Mouse (Mus musculus) stomach, embryonic 16.5 days (tissue): ENCODE measurements around the gene Ptprm. TPM values are rescaled to one million over a fixed set of nuclear protein-coding genes. Genes with fewer than 3 reads are reported as not detected.
A peak's percentile ranks its signal among the peaks of the same experiment; 100 is the strongest.

ENCODE experiments used
- ATAC-seq: fragments of 200-750 bp; cut with Nextera tagmentation; 2 replicates; pipeline ENCODE4 v1.8.0; 2017; ENCODE audit warnings: moderate number of reproducible peaks, moderate TSS enrichment; ENCODE audit not compliant: insufficient read depth, low FRiP score
- H3K27ac ChIP-seq: fragments of 300-500 bp; sonication (generic); 2 replicates; pipeline ENCODE4 v1.5.1; 2014; ENCODE audit warnings: low read length
- H3K27me3 ChIP-seq: fragments of 300-500 bp; sonication (generic); 2 replicates; pipeline ENCODE4 v1.6.1; 2014; ENCODE audit warnings: low read length, control low read depth, mixed read lengths; ENCODE audit not compliant: control insufficient read depth, insufficient read depth
- H3K36me3 ChIP-seq: fragments of 300-500 bp; sonication (generic); 2 replicates; pipeline ENCODE4 v1.6.1; 2014; ENCODE audit warnings: low read length; ENCODE audit not compliant: control insufficient read depth, insufficient read depth
- H3K4me1 ChIP-seq: fragments of 300-500 bp; sonication (generic); 2 replicates; pipeline ENCODE4 v1.6.1; 2014; ENCODE audit warnings: low read length, control low read depth, mixed read lengths; ENCODE audit not compliant: control insufficient read depth, insufficient read depth
- H3K4me2 ChIP-seq: fragments of 300-500 bp; sonication (generic); 2 replicates; pipeline ENCODE4 v1.6.1; 2014; ENCODE audit warnings: low read depth, low read length, mixed read lengths
- H3K4me3 ChIP-seq: fragments of 300-500 bp; sonication (generic); replicated peaks from 2 replicates; pipeline ENCODE4 v1.5.1; 2014; ENCODE audit warnings: mild to moderate bottlenecking, low read length
- H3K9ac ChIP-seq: fragments of 300-500 bp; sonication (generic); 2 replicates; pipeline ENCODE4 v1.6.1; 2014; ENCODE audit warnings: low read length
- H3K9me3 ChIP-seq: fragments of 300-500 bp; sonication (generic); replicated peaks from 2 replicates; pipeline ENCODE4 v1.6.1; 2016; ENCODE audit warnings: low read length, control low read depth; ENCODE audit not compliant: control insufficient read depth
- WGBS: fragments of 180-500 bp; shearing (Covaris S2); extraction: QIAGEN DNeasy Blood & Tissue Kit; methylation state at CpG from one replicate; pipeline ENCODE4 v1.1.7; 2014; 5-methylcytosine and 5-hydroxymethylcytosine counted together
- polyA plus RNA-seq: library from polyadenylated mRNA; unstranded; fragments of >200 nt; fragmentation: Nextera tagmentation; extraction: Ambion mirVana; gene quantifications from 2 replicates; pipeline ENCODE4 v1.2.1, GENCODE M21; 2015

Gene Ptprm
- polyA plus RNA-seq, 1 experiment from 2014 or later = 10.8 TPM

GRCm38 (mm10) chr17:67303326-67304099, 50.7 kb downstream of the Ptprm start:
- no peaks in the 10 kb centered on the region for H3K36me3 ChIP-seq
- WGBS = 69% methylated on average over 18 of the region's 18 CpGs

GRCm38 (mm10) chr17:67302569-67302968, 51.7 kb downstream of the Ptprm start:
- no peak for ATAC-seq
- Histone ChIP-seq H3K9me3 (no peaks in the 10 kb centered on the region), H3K27ac (no peak overlapping the region), H3K9ac (no peak overlapping the region), H3K36me3 (no peaks in the 10 kb centered on the region), H3K4me3 (no peak overlapping the region), H3K4me2 (no peak overlapping the region), H3K4me1 (peaks cover 7% of the 10 kb centered on the region; the same call in 1 of the 2 replicates), H3K27me3 (no peaks in the 10 kb centered on the region)
- 52% methylated on average over 4 of the region's 4 CpGs for WGBS

More at GRCm38 (mm10) chr17:67303326-67304099, 50.7 kb downstream of the Ptprm start:
- Histone ChIP-seq H3K27me3 (no peaks in the 10 kb centered on the region), H3K4me2 (no peak overlapping the region), H3K9me3 (no peaks in the 10 kb centered on the region), H3K4me1 (peaks cover 7% of the 10 kb centered on the region; the same call in 1 of the 2 replicates), H3K27ac (no peak overlapping the region), H3K9ac (no peak overlapping the region), H3K4me3 (no peak overlapping the region)
- ATAC-seq = 0 out of 2 replicates have a peak, but pooled peaks have one; percentile 17

- no peak for ATAC-seq
- no peaks in the 10 kb centered on the region for H3K36me3 ChIP-seq
- WGBS = 76% methylated on average over 4 of the region's 4 CpGs
These were observed 52.2 kb downstream of the Ptprm start for GRCm38 (mm10) chr17:67302074-67302473.

GRCm38 (mm10) chr17:67301367-67301766, 52.9 kb downstream of the Ptprm start:
- Histone ChIP-seq H3K4me3 (no peak overlapping the region), H3K27me3 (no peaks in the 10 kb centered on the region), H3K27ac (no peak overlapping the region), H3K9me3 (no peaks in the 10 kb centered on the region), H3K36me3 (no peaks in the 10 kb centered on the region), H3K4me1 (peaks cover 7% of the 10 kb centered on the region; the same call in 1 of the 2 replicates), H3K9ac (no peak overlapping the region), H3K4me2 (no peak overlapping the region)
- ATAC-seq = no peak
- 93% methylated on average over 4 of the region's 4 CpGs for WGBS

More at GRCm38 (mm10) chr17:67302074-67302473, 52.2 kb downstream of the Ptprm start:
- no peak overlapping the region for H3K4me2 ChIP-seq
- H3K27ac ChIP-seq = no peak overlapping the region
- no peaks in the 10 kb centered on the region for H3K27me3 ChIP-seq
- peaks cover 7% of the 10 kb centered on the region; the same call in 1 of the 2 replicates for H3K4me1 ChIP-seq
- no peak overlapping the region for H3K4me3 ChIP-seq
- no peak overlapping the region for H3K9ac ChIP-seq
- H3K9me3 ChIP-seq = no peaks in the 10 kb centered on the region

- Histone ChIP-seq H3K36me3 (no peaks in the 10 kb centered on the region), H3K4me2 (no peak overlapping the region), H3K4me3 (no peak overlapping the region), H3K9me3 (no peaks in the 10 kb centered on the region), H3K4me1 (no peaks in the 10 kb centered on the region), H3K9ac (no peak overlapping the region), H3K27me3 (no peaks in the 10 kb centered on the region), H3K27ac (no peak overlapping the region)
- no peak for ATAC-seq
- 47% methylated on average over 9 of the region's 9 CpGs for WGBS
These were observed 55.9 kb downstream of the Ptprm start for GRCm38 (mm10) chr17:67298269-67298798.

GRCm38 (mm10) chr17:67296604-67297595, 57.4 kb downstream of the Ptprm start:
- Histone ChIP-seq H3K27me3 (no peaks in the 10 kb centered on the region; the same call in 1 of the 2 replicates), H3K36me3 (no peaks in the 10 kb centered on the region), H3K9ac (no peak overlapping the region), H3K4me2 (no peak overlapping the region), H3K27ac (no peak overlapping the region), H3K9me3 (no peaks in the 10 kb centered on the region), H3K4me1 (no peaks in the 10 kb centered on the region), H3K4me3 (no peak overlapping the region)
- 82% methylated on average over 13 of the region's 13 CpGs for WGBS
- ATAC-seq = no peak

DNA sequence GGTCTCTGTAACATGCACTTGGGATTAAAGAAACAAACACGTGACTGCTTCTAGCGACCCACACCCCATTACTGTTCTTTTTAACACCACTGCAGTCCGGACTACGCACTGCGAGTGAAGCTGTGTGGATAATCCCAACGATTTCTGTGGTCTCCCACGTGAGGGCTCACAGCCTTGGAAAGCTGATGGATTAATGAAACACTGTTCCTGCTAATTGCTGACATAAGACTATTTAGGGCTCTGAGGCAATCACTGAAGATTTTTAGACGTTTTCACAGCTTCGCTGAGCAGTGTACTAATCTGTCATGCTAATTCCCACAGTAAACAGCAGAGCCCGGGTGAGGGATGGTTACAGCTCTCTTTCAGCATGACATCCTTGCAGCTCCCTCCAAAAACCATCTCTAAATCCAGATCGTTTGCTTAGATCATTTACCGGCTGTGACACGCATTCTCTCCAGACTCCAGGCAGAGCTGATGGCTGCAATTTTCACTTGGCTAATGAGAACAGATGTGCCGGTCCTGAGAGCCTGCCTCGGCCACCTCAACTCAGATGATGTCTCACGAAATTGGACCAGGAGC, 63.5 kb downstream of the Ptprm start:
- Histone ChIP-seq H3K4me3 (no peak overlapping the region), H3K27ac (no peak overlapping the region), H3K9ac (no peak overlapping the region), H3K27me3 (no peaks in the 10 kb centered on the region; the same call in 1 of the 2 replicates), H3K9me3 (no peaks in the 10 kb centered on the region), H3K4me1 (0 out of 2 replicates have a peak, but pooled peaks cover 4% of the 10 kb centered on the region), H3K36me3 (no peaks in the 10 kb centered on the region), H3K4me2 (peak overlapping the region; percentile 25; the same call in 1 of the 2 replicates)
- 20% methylated on average over 16 of the region's 16 CpGs for WGBS
- ATAC-seq = peak; percentile 40; the same call in 1 of the 2 replicates

DNA sequence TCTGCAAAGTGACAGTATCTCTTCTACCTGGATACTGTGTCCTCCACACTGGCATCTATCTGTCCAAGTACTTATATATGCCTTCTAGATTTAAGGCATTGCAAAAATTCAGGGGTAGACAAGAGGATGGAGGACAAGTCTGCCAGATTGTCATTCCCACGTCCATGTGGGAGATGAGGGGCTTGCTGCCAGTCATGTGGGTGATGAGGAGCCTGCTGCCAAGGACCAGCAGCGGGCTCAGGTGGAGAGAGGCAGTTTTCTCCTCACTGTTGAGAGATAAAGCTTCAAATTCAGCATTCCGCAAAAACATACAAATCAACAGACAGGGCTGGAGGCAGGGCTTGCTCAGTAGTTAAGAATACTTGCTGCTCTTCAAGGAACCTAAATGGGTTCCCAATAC, 66.8 kb downstream of the Ptprm start:
- 78% methylated on average over 3 of the region's 3 CpGs for WGBS
- no peak overlapping the region for H3K4me3 ChIP-seq
- no peaks in the 10 kb centered on the region for H3K9me3 ChIP-seq
- H3K9ac ChIP-seq = no peak overlapping the region
- no peaks in the 10 kb centered on the region for H3K36me3 ChIP-seq
- H3K4me2 ChIP-seq = no peak overlapping the region
- H3K27ac ChIP-seq = no peak overlapping the region
- no peak for ATAC-seq
- H3K4me1 ChIP-seq = 0 out of 2 replicates have a peak, but pooled peaks cover 4% of the 10 kb centered on the region
- H3K27me3 ChIP-seq = no peaks in the 10 kb centered on the region; the same call in 1 of the 2 replicates
